Mouse (Mus musculus): ENCODE measurements at regions not wholly inside any gene's neighbourhood (a gene's known extent, or its start where the extent isn't known, plus 50 kb on each side); places are given as distances from the start of the nearest gene placed in this dataset.
A peak's percentile ranks its signal among the peaks of the same experiment; 100 is the strongest.
"Not testable (repeated sequence)": the region's sequence is repeated elsewhere in the genome, so short reads cannot be mapped to it uniquely, and the experiment has no call there.

DNA sequence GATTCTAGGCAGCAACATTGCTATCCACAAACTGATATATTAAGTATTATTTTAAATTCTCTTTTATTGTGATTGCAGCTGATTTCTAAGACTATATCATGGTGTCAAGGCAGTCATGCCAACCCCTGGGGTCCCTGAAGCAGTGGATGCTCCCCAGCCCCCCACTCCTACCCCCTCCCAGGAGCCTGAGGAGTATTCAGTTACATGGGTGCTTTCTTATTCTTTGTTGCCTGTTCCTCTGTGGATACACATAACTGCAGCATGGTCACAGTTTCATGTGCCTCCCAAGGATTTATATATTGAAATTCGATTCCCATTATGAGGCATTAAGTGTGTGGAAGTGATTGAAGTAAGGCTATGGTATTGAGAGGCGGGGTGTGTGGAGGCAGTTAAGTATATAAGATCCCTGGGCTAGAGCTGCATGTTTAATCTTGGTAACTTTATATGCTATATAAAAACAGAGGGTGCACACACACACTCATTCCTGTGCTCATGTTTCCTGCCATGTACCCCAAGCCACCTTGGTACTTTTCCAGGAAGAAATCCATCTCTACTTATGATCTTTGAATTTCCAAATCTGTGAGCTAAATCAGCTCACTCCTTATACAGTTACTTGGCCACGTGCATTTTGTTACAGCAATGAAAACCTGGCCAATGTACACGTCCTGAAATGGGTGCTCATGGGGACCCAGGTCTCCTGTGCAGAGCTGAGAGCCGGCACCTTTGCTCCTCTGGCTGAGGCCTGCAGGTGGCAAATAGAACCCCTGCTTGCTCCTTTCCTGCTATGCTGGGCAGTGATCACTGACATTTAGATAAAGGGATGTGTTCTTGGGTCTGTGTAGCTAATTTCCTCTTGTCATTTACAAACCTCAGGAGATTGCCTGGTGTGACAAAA is 259.0 kb downstream of the Nek10 start:
- no peak for DNase-seq (ENCODE audit: inconsistent ontology term)

DNA sequence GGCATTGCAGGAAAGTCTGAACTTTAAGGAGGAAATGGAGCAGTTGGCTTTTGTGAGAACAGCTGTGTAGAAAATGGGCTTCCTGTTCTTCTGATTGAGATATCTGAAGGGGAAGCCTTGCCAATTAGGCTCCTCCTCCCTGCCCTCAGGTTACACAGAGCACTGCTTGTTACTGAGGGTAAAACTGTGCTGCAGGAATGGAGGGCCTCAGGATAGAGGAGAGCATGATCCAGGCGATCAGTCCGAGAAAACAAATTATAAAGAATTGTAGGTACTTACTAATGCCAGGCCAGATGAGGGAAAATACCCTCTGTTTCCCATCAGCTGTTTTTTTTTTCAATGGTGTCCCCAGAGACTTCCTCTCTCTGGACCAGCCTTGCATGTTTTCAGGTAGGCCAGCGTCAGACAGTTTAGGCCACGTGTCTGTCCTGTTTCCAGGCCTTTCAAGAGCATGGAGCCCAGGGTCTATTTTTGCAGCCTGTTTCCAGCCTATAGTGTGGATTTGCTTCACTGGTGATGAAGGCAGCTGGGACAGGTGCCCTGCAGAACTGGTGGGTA is 259.7 kb downstream of the Nek10 start:
- no peak for DNase-seq (ENCODE audit: inconsistent ontology term)

DNA sequence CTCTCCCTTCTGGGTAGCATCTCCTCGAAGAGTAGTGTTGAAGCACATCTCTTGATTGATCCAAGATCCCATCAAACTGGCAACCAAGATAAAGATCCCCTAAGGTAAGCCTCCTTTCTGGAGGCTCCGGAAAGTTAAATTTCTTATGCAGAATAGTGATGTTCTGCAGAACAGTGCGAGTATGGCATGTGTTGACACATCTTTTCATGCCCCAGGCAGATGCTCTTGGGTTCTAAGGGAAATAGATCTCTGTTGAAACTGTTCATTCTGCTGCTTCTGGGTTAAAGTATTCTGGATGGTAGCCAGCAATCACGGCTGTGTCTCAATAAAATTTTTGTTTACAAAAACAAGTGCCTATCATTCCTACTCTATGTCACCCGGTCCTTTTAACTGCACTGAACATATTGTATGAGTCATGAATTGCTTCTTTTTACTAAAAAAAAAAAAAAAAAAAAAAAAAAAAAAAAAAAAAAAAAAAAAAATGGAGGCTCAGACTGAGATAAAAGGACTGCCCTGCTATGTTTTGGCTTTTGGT is 261.8 kb downstream of the Nek10 start:
- DNase-seq (ENCODE audit: inconsistent ontology term), result peak; percentile 3

DNA sequence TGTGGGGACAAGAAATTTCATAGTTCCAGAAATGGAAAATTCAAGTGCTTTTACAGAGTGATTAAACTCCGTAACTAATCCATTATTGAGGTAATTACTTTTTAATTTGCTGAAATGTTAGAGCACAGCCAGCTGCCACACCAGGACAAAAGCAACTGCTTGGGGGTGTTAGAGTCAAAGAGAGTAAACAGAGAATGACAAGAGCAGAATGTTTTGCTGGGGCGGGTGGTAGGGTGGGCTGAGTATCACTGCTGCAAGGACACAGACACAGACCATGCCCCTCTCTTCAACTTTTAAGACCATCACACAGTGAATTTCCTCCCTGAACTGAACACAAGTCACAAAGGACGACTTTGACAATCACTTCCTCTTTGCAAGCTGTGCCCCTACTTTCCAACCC is 272.7 kb downstream of the Nek10 start:
- DNase-seq (ENCODE audit: inconsistent ontology term), result peak; percentile 2

DNA sequence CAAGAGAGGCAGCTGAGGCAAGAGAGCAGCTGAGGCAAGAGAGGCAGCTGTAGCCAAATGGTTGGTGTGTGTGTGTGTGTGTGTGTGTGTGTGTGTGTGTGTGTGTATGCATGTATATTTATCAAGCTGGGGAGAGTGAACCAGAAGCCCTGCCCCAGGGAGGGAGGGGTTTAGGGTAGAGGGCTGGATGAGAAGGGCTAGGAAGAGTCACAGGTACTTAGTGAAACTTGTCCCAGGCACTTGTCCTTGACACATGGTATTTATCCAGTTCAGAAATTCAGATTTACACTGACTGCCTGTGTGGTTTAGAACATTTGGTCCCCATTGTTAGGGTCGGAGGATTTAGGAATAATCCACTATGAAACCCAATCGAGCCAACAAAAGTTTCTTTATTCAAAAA is 279.7 kb downstream of the Nek10 start:
- no peak for DNase-seq (ENCODE audit: inconsistent ontology term)

DNA sequence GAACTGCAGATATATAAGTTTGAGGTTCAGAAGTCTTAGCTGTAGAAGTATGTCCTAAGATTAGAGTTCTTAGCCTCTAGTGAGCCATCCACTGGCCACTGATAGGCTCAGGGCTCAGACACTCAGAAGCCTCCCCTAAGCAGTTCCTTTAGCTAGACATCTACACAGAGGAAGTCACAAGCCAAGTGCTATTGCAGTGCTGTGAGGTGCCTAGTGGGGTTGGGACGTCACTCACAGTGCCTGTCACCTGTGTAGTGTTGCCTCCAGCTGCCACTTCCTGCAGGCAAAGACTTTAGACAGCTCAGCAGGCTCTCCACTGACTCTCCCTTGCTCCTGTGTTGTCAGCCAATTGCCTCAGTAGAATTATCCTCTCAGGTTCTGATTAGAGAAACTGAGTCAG is 280.6 kb downstream of the Nek10 start:
- DNase-seq (ENCODE audit: inconsistent ontology term), result no peak

DNA sequence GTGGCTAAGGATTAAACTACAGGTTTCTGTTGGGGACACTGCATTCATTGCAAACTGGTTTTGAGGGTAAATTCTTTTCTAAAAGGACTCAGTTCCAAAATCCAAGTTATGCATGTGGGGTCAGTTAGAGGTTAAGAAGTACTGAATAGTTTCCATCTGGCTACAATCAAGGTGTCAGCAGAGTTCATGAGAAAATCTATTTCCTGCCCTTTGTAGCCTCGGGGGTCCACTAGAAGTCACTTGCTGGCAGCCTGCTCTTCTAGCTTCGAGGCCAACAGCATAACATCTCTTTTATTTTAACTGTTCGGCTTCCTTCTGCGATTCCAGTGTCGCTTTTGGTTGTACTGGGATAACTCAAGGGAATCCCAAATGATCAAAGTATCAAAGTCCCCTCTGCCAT is 283.8 kb downstream of the Nek10 start:
- DNase-seq (ENCODE audit: inconsistent ontology term), result no peak

DNA sequence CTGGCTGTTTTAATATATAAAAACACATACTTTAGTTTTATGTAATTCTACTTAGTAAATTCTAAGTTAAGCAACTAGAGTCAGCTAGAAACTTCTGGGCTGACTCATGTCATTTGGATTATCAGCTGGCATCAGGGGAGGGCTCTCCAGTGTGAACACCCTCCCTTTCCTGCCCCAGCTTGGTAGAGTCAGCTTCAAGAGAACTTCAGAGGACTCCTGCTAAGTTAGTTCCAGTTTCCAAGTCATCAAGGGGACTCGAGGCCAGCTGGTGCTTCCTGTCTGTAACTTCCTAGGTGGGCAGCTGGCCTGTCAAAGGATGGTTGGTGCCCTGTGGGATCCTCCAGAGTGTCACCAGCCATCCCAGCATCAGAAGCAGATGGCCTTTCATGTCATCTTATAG is 293.6 kb downstream of the Nek10 start:
- DNase-seq (ENCODE audit: inconsistent ontology term), result no peak

DNA sequence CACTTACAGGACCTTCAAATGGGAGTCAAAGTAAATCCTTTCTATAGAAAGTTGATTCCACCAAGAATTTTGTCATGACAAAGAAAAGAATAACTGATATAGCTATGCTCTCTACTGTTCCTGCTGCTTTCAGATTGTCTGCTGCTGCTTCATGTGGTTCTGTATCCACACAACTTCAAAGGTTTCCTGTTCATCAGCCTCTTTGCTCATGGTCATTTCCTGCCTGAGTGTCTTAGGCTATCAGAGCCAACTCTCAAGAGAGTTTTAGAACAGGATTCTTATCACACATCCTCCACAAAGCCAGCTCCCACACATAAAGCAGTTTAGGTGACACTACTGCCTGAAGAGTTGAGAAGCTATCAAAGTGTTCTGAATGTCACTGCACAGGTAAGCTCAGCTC is 296.7 kb downstream of the Nek10 start:
- DNase-seq (ENCODE audit: inconsistent ontology term), result no peak

DNA sequence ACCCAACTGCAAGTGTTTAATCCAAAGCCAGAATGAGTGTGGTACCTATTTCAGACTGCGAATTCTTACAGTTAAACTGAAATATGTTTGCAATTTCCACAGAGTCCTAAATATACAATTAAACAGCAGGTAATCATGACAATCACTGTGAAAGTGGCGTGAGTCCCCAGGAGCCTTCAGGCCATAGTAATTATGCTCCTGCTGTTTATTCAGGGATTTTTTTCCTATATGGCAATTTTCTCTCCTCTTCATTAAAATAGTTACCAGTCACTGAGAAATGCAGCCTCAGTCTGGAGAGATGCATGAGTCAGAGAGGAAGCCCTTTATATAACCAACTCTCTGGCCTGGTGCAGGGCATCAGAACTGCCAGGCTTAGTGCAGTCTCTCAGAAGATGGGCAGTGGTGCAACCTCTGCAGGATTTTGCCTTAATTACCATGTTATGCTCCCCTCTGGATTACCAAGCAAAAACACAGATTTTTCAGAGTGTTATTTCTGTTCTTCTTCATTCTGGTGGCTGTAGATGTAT is 304.6 kb downstream of the Nek10 start:
- DNase-seq (ENCODE audit: inconsistent ontology term), result peak; percentile 56

DNA sequence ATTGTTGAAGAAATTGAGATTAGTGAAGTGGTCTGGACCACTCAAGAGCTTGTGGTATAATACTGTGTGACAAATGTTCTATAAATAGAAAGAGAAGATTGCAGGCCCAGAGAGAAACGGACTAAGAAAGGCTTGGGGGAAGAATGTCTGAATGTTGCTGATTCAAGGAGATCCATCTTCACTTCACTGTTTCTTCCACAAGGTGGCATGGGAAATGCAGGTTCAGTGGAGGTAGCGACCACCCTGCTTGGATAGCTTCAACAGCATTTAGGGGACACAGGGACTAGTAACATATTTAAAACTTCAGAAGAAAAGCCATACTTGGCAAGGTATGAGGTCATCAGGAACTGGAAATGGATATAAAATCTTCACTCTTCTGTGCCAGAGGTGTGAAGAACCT is 316.5 kb downstream of the Nek10 start:
- DNase-seq (ENCODE audit: inconsistent ontology term), result no peak

DNA sequence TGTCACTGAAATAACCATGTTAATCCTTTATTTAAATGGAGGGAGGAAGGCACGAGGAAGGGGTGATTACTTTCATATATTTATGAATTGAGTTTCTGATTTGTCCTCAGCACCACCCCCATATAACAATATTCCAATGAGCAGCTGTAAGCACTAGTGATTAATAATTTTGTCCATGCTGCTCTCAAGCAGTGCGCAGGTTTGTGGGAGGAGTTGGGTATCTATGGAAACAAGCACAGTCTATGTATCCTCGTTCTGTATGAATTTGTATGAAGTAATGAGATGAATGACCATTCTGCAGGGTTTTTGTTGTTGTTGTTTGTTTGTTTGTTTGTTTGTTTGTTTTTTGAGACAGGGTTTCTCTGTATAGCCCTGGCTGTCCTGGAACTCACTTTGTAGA is 310.6 kb downstream of the Lrrc3b start:
- no peak for DNase-seq (ENCODE audit: inconsistent ontology term)

DNA sequence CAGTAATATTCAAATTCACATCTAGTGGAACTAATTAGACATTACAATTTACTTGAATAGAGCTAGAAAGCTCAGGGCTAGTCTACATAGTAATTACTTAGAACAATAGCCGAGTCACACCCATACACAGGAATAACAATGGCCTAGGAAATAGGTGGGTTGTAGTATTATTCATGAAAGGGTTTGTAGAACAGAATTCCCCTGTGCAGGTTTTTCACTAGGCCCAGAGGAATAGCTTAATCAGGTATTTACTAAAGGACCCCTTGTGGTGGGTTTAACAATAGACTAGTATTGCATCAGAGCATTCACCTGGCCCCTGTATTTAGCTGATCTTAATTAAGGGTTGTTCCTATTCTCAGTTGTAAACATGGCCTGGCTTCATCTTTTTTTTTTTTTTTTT is 297.9 kb downstream of the Lrrc3b start:
- not testable (repeated sequence) for DNase-seq (ENCODE audit: inconsistent ontology term)

DNA sequence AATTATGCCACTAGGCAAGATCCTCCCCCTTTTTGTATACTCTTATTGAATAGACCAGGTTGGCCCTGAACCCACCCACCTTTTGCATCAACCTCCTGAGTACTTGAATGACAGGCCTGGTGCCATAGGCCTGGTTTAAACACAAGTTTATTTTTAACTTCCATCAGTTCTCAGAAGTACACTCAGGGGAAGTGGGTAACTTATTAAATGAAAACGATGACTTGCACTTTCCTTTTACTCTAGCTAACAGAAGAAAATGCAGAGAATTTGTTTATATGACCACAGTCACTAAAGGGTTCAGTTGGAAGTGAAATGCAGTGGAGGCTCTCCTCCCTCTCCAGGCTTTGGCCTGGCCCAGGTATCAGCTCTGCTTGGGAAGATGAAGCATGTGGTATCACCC is 295.9 kb downstream of the Lrrc3b start:
- DNase-seq (ENCODE audit: inconsistent ontology term), result no peak

DNA sequence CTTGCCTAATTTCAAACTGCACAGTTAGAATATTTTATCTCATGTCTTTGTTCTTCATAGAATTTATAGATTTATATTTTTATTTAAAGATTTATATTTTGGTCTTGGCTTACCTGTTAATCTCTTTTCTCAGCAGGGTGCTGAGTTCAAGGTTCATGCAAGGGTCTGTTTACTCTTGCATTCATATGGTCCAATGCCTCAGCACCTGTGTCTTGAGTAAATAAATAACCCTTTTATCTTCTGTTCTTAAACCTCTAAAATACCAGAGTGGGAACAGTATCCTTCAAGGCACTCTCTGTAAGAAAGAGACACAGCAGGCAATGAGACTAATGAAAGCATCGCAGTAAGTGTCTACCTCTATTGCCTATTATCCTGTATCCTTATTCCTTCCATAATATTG is 290.3 kb downstream of the Lrrc3b start:
- DNase-seq (ENCODE audit: inconsistent ontology term), result no peak

Measured in Muller cell, postnatal 12 days (primary cell).